9 mouse cellular contexts compared by ENCODE assay signal in the genomic region with DNA sequence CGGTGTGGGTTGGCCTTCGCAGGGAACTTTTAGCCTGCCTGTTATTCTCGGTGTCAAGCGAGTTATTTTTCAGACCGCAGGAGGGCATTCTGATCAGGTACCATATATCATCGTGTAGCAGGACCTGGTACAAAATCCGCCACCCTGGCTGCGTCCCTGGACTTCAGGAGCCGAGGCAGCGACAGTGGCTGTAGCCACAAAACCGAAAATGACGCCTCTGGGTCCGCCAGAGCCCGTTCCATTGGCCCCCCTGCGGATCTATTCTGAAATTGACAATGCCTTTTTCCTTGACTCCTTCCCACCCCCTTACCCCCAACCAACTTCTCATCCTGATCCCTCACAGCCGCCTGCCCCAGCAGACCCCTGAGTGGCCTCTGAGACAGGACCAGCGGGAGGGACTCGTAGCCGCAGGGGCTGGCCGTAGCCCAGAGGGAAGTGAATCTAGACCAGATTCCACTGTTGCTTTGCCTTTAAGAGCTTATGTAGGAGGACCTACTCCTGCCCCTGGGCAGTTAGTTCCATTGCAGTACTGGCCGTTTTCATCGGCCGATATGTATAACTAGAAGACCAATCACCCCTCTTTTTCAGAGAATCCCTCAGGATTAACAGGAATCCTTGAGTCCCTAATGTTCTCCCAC. TPM values are rescaled to one million over a fixed set of nuclear protein-coding genes. Genes with fewer than 3 reads are reported as not detected.
A peak's percentile ranks its signal among the peaks of the same experiment; 100 is the strongest.
DNase-seq lines count a peak whose midpoint lies in the region; ATAC-seq and TF ChIP-seq lines count a peak whose summit lies in the region.
"Had no signal": no experiment of that assay in that cellular context is flagged by ENCODE, and none has a peak within 500 bp of the region (broad histone marks: within the 10 kb centered on the region; RNA-seq: fewer than 3 reads in every experiment).

No protein-coding gene starts in this region.

- no peak for TF ChIP-seq POLR2A in limb, embryonic 14.5 days (IDR thresholded peaks at IDR 0.05; ENCODE audit: borderline replicate concordance, extremely low read depth, insufficient read depth, insufficient read length)
- no peak for TF ChIP-seq POLR2A in olfactory bulb, adult 2 months (IDR thresholded peaks at IDR 0.05; ENCODE audit: insufficient read depth, low read depth, low read length)

- peak overlapping the region; percentile 30; the same call in 1 of the 2 replicates for H3K27ac ChIP-seq in kidney, embryonic 14.5 days (ENCODE audit: low read depth, low read length)
- H3K27ac ChIP-seq in embryonic facial prominence, embryonic 15.5 days (replicated peaks), result peak overlapping the region; percentile 60; the same call in 1 of the 2 replicates
- H3K27ac ChIP-seq in limb, embryonic 14.5 days (replicated peaks; ENCODE audit: low read depth, low read length), result no peak overlapping the region
- no peak overlapping the region for H3K27ac ChIP-seq in olfactory bulb, adult 2 months (ENCODE audit: insufficient read depth, low read depth, low read length)
- no peak overlapping the region for H3K27ac ChIP-seq in layer of hippocampus, adult 2 months

- peak overlapping the region; percentile 30; the same call in 1 of the 2 replicates for H3K4me2 ChIP-seq in kidney, embryonic 14.5 days (replicated peaks; ENCODE audit: low read depth, low read length)
- peak overlapping the region; percentile 61 for H3K4me2 ChIP-seq in embryonic facial prominence, embryonic 15.5 days (replicated peaks)
- peak overlapping the region; percentile 43 for H3K4me2 ChIP-seq in limb, embryonic 14.5 days (replicated peaks; ENCODE audit: low read depth, low read length, severe bottlenecking)

- H3K9me3 ChIP-seq in kidney, embryonic 14.5 days (ENCODE audit: control insufficient read depth, low read length), result peaks cover 5% of the 10 kb centered on the region
- H3K9me3 ChIP-seq in embryonic facial prominence, embryonic 15.5 days (replicated peaks), result no peaks in the 10 kb centered on the region
- H3K9me3 ChIP-seq in limb, embryonic 14.5 days (ENCODE audit: control insufficient read depth, low read length), result no peaks in the 10 kb centered on the region

- H3K4me1 ChIP-seq in kidney, embryonic 14.5 days (ENCODE audit: control insufficient read depth, insufficient read depth, low read length), result no peaks in the 10 kb centered on the region
- H3K4me1 ChIP-seq in embryonic facial prominence, embryonic 15.5 days, result 0 out of 2 replicates have a peak, but pooled peaks cover 3% of the 10 kb centered on the region
- H3K4me1 ChIP-seq in limb, embryonic 14.5 days (ENCODE audit: control insufficient read depth, insufficient read depth, low read length), result no peaks in the 10 kb centered on the region
- peaks cover 5% of the 10 kb centered on the region; the same call in 1 of the 2 replicates for H3K4me1 ChIP-seq in olfactory bulb, adult 2 months (ENCODE audit: control insufficient read depth, insufficient read depth, low read length)

- DNase-seq in kidney, postnatal 25 days, result no peak
- no peak for DNase-seq in limb, embryonic 14.5 days (ENCODE audit: low spot score)
- no peak for DNase-seq in adrenal gland, adult 8-10 months
- DNase-seq in layer of hippocampus, adult 2 months (ENCODE audit: low spot score in 2 of 2), result no peak
- DNase-seq in yolk sac, embryonic 10.5 days (ENCODE audit: low spot score), result no peak

- TF ChIP-seq CTCF in olfactory bulb, adult 2 months (IDR thresholded peaks at IDR 0.05; ENCODE audit: insufficient read depth, low read depth, low read length), result no peak
- TF ChIP-seq CTCF in layer of hippocampus, adult 2 months (conservative IDR thresholded peaks at IDR 0.05), result no peak

- H3K4me3 ChIP-seq in kidney, embryonic 14.5 days (ENCODE audit: low read length), result peak overlapping the region; percentile 6
- H3K4me3 ChIP-seq in embryonic facial prominence, embryonic 15.5 days (replicated peaks), result peak overlapping the region; percentile 35
- H3K4me3 ChIP-seq in limb, embryonic 14.5 days (replicated peaks; ENCODE audit: low read length), result peak overlapping the region; percentile 22
- peak overlapping the region; percentile 39 for H3K4me3 ChIP-seq in olfactory bulb, adult 2 months (ENCODE audit: insufficient read depth, low read depth, low read length)
- no peak overlapping the region for H3K4me3 ChIP-seq in layer of hippocampus, adult 2 months

- no peaks in the 10 kb centered on the region for H3K27me3 ChIP-seq in kidney, embryonic 14.5 days (ENCODE audit: control insufficient read depth, insufficient read depth, low read length)
- H3K27me3 ChIP-seq in embryonic facial prominence, embryonic 15.5 days, result no peaks in the 10 kb centered on the region
- no peaks in the 10 kb centered on the region for H3K27me3 ChIP-seq in limb, embryonic 14.5 days (ENCODE audit: control insufficient read depth, insufficient read depth, low read length)

- no peak for ATAC-seq in kidney, embryonic 14.5 days (ENCODE audit: low FRiP score, low TSS enrichment)
- peak; percentile 47; the same call in 1 of the 2 replicates for ATAC-seq in embryonic facial prominence, embryonic 15.5 days (ENCODE audit: insufficient number of reproducible peaks, low FRiP score, low TSS enrichment, low read depth)
- ATAC-seq in limb, embryonic 14.5 days (ENCODE audit: low FRiP score, low read depth), result no peak

- H3K9ac ChIP-seq in kidney, embryonic 14.5 days (ENCODE audit: low read depth, low read length), result no peak overlapping the region
- 0 out of 2 replicates have a peak overlapping the region, but pooled peaks have one; percentile 4 for H3K9ac ChIP-seq in embryonic facial prominence, embryonic 15.5 days
- no peak overlapping the region for H3K9ac ChIP-seq in limb, embryonic 14.5 days (ENCODE audit: low read depth, low read length, severe bottlenecking)

- WGBS in kidney, embryonic 14.5 days, result 56% methylated on average over 23 of the region's 23 CpGs
- 26% methylated on average over 23 of the region's 23 CpGs for WGBS in embryonic facial prominence, embryonic 15.5 days
- 56% methylated on average over 23 of the region's 23 CpGs for whole genome bisulfite sequencing in limb, embryonic 14.5 days
- WGBS in olfactory bulb, adult 2 months, result 22% methylated on average over 23 of the region's 23 CpGs

- no peaks in the 10 kb centered on the region for H3K36me3 ChIP-seq in kidney, embryonic 14.5 days (ENCODE audit: control insufficient read depth, insufficient read depth, low read length)
- H3K36me3 ChIP-seq in embryonic facial prominence, embryonic 15.5 days, result no peaks in the 10 kb centered on the region
- H3K36me3 ChIP-seq in limb, embryonic 14.5 days (ENCODE audit: control insufficient read depth, insufficient read depth, low read length), result no peaks in the 10 kb centered on the region
- H3K36me3 ChIP-seq: G1E had no signal

RNA-seq across cellular contexts. Expression of a gene that starts 11.0 kb away (rescaled TPM):
- polyA plus RNA-seq in kidney, embryonic 14.5 days (2014; fragmentation: Nextera tagmentation; extraction: Ambion mirVana), result 134 and 147 TPM in 2 replicates
- polyA plus RNA-seq in embryonic facial prominence, embryonic 15.5 days (2015; fragmentation: Nextera tagmentation; extraction: Ambion mirVana), result 106 and 121 TPM in 2 replicates
- 75.5 and 78.1 TPM in 2 replicates for polyA plus RNA-seq in limb, embryonic 14.5 days (2012; rRNA removed)
- polyA plus RNA-seq in limb, embryonic 14.5 days (2014; fragmentation: Nextera tagmentation; extraction: Ambion mirVana), result 155 and 177 TPM in 2 replicates
- polyA plus RNA-seq in olfactory bulb, adult 2 months (2012; ENCODE audit: insufficient read depth, insufficient read length, low replicate concordance, missing spikeins), result not detected in 2 replicates
- total RNA-seq in adrenal gland, adult 8-10 months (2022), result 10 to 100 TPM; 87.2 to 97.9 (median 91.9) TPM
- total RNA-seq in layer of hippocampus, adult 2 months (2021), result 10 to 100 TPM; 43.6 to 51.8 TPM

RNA-seq across cellular contexts. Expression of a gene that starts 18.4 kb away (rescaled TPM):
- polyA plus RNA-seq in kidney, embryonic 14.5 days (2014; fragmentation: Nextera tagmentation; extraction: Ambion mirVana), result 37.1 and 73.5 TPM in 2 replicates
- polyA plus RNA-seq in embryonic facial prominence, embryonic 15.5 days (2015; fragmentation: Nextera tagmentation; extraction: Ambion mirVana), result 51.8 and 52.1 TPM in 2 replicates
- 64.2 and 66.0 TPM in 2 replicates for polyA plus RNA-seq in limb, embryonic 14.5 days (2012; rRNA removed)
- polyA plus RNA-seq in limb, embryonic 14.5 days (2014; fragmentation: Nextera tagmentation; extraction: Ambion mirVana), result 51.6 and 56.9 TPM in 2 replicates
- polyA plus RNA-seq in olfactory bulb, adult 2 months (2012; ENCODE audit: insufficient read depth, insufficient read length, low replicate concordance, missing spikeins), result not detected in 2 replicates
- 10 to 100 TPM; 31.3 to 42.8 (median 36.3) TPM for total RNA-seq in adrenal gland, adult 8-10 months (2022)
- total RNA-seq in layer of hippocampus, adult 2 months (2021), result 10 to 100 TPM; 24.8 to 28.9 TPM

RNA-seq across cellular contexts. Expression of a gene that starts 54.4 kb away (rescaled TPM):
- 10.4 and 12.0 TPM in 2 replicates for polyA plus RNA-seq in kidney, embryonic 14.5 days (2014; fragmentation: Nextera tagmentation; extraction: Ambion mirVana)
- 16.4 and 17.0 TPM in 2 replicates for polyA plus RNA-seq in embryonic facial prominence, embryonic 15.5 days (2015; fragmentation: Nextera tagmentation; extraction: Ambion mirVana)
- 12.5 and 13.0 TPM in 2 replicates for polyA plus RNA-seq in limb, embryonic 14.5 days (2012; rRNA removed)
- polyA plus RNA-seq in limb, embryonic 14.5 days (2014; fragmentation: Nextera tagmentation; extraction: Ambion mirVana), result 9.9 and 13.7 TPM in 2 replicates
- not detected in 2 replicates for polyA plus RNA-seq in olfactory bulb, adult 2 months (2012; ENCODE audit: insufficient read depth, insufficient read length, low replicate concordance, missing spikeins)
- total RNA-seq in adrenal gland, adult 8-10 months (2022), result 10 to 100 TPM in 3 of 4 experiments, 1 to 10 TPM in 1; 9.3 to 21.5 (median 15.3) TPM
- 10 to 100 TPM; 23.6 to 24.5 TPM for total RNA-seq in layer of hippocampus, adult 2 months (2021)

Comparison
In these comparisons a context has a peak if more than half of its experiments do, and no peak if none do; other contexts are left out.
1. H3K27ac ChIP-seq: peak in kidney, embryonic 14.5 days (single experiment) and embryonic facial prominence, embryonic 15.5 days (single experiment); none in limb, embryonic 14.5 days (single experiment), olfactory bulb, adult 2 months (single experiment) and layer of hippocampus, adult 2 months (single experiment).
2. RNA of a gene that starts 54.4 kb away (polyA plus RNA-seq): 16.4 to 17.0 TPM in embryonic facial prominence, embryonic 15.5 days, 9.9 to 13.7 TPM in limb, embryonic 14.5 days and 10.4 to 12.0 TPM in kidney, embryonic 14.5 days; not detected in olfactory bulb, adult 2 months; every median in the first group is over 10 times any median in the second.
3. Peak in every context shown above with its lines, with median percentiles within 50 percentile points of each other: H3K4me2 ChIP-seq.